Mouse (Mus musculus) embryonic stem cell, embryonic (primary cell): Measurements from ENCODE around the gene Ms4a10.

Source experiments
- CTCF ChIA-PET, 4 experiments: fragments of 300-600 bp in 2 of 4; fragments of 350-600 bp in 2 of 4; sonication (Branson Sonifier 250); formaldehyde crosslinking; loops; one replicate each; lab custom pipeline; 2022; ENCODE audit warnings: inconsistent platforms in 2 of 4; lab: Charles Lee
- POLR2A ChIA-PET, 4 experiments: fragments of 300-600 bp in 2 of 4; fragments of 350-600 bp in 2 of 4; sonication (Branson Sonifier 250); formaldehyde crosslinking; loops; one replicate each; lab custom pipeline; 2022; ENCODE audit warnings: antibody characterized with exemption in 4 of 4, inconsistent platforms in 1 of 4; lab: Charles Lee

Ms4a10 gene

DNA sequence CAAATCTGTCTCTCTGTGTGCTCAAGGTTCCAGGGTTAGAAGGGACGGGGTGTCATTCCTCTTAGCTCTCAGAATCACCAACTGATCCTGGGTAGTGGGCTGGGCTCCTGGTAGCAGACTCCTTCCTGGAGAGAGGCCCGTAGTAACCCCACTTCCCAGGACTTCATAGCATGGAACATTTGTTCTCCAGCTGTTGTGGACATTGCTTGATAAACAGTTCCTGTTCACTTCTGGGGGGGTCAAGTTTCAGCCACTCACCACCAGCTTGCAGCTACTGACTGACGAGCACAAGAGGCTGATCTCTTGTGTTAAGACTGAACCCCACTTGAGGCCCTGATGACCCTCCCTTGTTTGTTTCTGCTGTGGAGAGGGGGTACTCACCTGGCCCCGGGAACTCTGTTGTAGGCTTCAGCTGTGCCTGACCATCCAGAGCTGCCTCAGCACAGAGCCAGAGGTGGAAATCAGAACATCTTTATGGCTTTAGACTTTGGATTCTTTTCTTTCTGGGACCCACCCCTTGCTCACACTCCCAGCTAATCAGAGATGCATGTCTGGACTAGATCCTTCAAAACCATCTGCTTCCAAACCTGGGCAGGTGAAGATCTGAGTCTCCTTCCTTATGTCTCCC, at the start of gene Ms4a10:
TSS of gene Ms4a10 (minus strand) at position 433 of the 628 bp plus-strand sequence.
- POLR2A ChIA-PET, result interaction anchor here (0.5 to 4.7 kb wide), 13 partner anchors 8 to 991 kb away, joined by 3 to 31 read pairs (median 4); partner anchors contain the start of genes Ccdc86 (in 2 of the 4) and Prpf19 (in 1 of the 4)

DNA sequence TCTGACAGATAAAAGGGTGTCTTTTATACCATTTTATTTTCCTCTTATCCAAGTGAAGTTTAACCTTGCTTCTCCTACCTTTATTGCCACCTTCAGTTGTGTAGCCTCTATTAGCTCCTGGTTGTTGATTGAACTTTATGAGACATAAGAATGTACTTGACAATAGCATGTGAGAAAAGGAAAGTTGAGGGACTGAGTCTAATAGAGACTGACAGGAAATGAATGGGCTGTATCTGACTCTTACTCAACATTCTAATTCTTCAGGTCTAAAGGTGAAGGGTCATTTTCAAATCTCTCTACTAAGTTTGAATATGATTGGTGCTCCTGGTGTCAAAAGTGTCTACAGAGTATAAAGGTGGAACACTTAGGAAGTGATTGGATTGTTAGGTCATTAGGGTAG, 47.9 kb upstream of the Ms4a10 start:
- CTCF ChIA-PET, result interaction anchor here in 1 of 4 experiments (0.7 kb wide), 1 partner anchor 382 kb away, joined by 3 read pairs; no protein-coding TSS in a partner anchor

More for the DNA sequence above, at the start of gene Ms4a10:
- CTCF ChIA-PET, result interaction anchor here in 3 of 4 experiments (0.7 to 3.0 kb wide), 6 partner anchors 9 to 72 kb away, joined by 3 to 20 read pairs (median 4); partner anchors contain the start of gene Ptgdr2 (in 1 of the 3)

DNA sequence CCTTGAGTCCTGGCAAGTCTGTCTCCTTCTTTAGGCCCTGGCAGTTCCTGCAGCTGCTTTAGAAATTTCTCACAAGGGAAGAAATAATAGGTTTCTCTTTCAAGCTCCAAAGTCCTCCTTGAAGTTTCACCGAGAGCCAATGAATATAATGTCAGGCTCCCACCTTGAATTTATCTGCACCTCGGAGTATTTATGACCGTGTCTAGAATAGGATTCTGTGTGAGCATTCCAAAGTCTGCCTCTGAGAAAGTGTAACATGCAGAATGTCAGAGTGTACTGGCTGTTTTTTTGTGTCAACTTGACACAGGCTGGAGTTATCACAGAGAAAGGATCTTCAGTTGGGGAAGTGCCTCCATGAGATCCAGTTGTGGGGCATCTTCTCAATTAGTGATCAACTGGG, 43.4 kb upstream of the Ms4a10 start, which contains the start of gene Ms4a18:
TSS of gene Ms4a18 (minus strand) at position 141 of the 400 bp plus-strand sequence.
- ChIA-PET CTCF (no interaction called here), POLR2A (interaction anchor here in 2 of 4 experiments (0.5 to 0.6 kb wide), 2 partner anchors 801 to 1143 kb away, joined by 3 read pairs; partner anchors contain the start of gene Stx3 (in 1 of the 2))

More for the DNA sequence above, 47.9 kb upstream of the Ms4a10 start:
- POLR2A ChIA-PET, result no interaction called here

DNA sequence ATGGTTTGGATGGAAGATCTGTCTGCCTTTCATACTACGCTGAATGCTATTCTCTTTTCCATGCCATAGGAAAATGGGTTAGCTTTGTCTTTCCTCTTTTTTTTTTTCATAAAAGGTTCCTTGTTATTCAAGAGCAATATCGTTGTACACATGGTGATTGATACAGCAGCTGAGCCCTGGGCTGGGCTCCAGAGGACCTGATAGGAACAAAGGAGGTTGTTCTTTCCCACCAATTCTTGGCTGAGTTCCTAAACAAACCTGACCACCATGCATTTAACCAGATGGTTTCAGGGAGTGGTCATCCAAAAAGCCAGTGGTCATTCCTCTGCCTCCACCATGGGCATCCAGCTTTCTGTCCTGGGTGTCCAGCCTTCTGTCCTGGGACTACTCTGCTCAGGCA, 42.8 kb upstream of the Ms4a10 start:
- ChIA-PET POLR2A (interaction anchor here in 2 of 4 experiments (0.5 to 0.6 kb wide), 2 partner anchors 802 to 1142 kb away, joined by 3 read pairs; partner anchors contain the start of gene Stx3 (in 1 of the 2)), CTCF (no interaction called here)

- ChIA-PET POLR2A (no interaction called here), CTCF (interaction anchor here in 2 of 4 experiments (0.6 to 1.2 kb wide), 2 partner anchors 40 to 217 kb away, joined by 3 read pairs; no protein-coding TSS in a partner anchor)
Observed at GRCm38 (mm10) chr19:11015998-11016397, 41.5 kb upstream of the Ms4a10 start.

- CTCF ChIA-PET, result interaction anchor here in 1 of 4 experiments (1.2 kb wide), 1 partner anchor 39 kb away, joined by 3 read pairs; no protein-coding TSS in a partner anchor
- POLR2A ChIA-PET, result no interaction called here
Observed at GRCm38 (mm10) chr19:11015468-11015867, 41.0 kb upstream of the Ms4a10 start.

- CTCF ChIA-PET, result interaction anchor here in 3 of 4 experiments (0.6 to 1.0 kb wide), 4 partner anchors 14 to 316 kb away, joined by 3 to 4 read pairs (median 3); no protein-coding TSS in a partner anchor
- POLR2A ChIA-PET, result interaction anchor here in 1 of 4 experiments (0.9 kb wide), 1 partner anchor 10 kb away, joined by 3 read pairs; no protein-coding TSS in a partner anchor
Observed at GRCm38 (mm10) chr19:10993150-10993549, 18.7 kb upstream of the Ms4a10 start, which contains the start of gene Ms4a15. Gene Ms4a15, minus strand, starts transcription at chr19:10993250.

GRCm38 (mm10) chr19:10991911-10992310, 17.4 kb upstream of the Ms4a10 start:
- ChIA-PET CTCF (no interaction called here), POLR2A (interaction anchor here in 1 of 4 experiments (0.6 kb wide), 1 partner anchor 207 kb away, joined by 3 read pairs; no protein-coding TSS in a partner anchor)

- ChIA-PET CTCF (interaction anchor here in 1 of 4 experiments (0.6 kb wide), 2 partner anchors 9 to 541 kb away, joined by 3 read pairs; no protein-coding TSS in a partner anchor), POLR2A (no interaction called here)
Observed at GRCm38 (mm10) chr19:10990751-10991150, 16.3 kb upstream of the Ms4a10 start.

- ChIA-PET POLR2A (no interaction called here), CTCF (interaction anchor here in 2 of 4 experiments (1.4 to 1.9 kb wide), 2 partner anchors 9 to 13 kb away, joined by 4 to 7 read pairs; no protein-coding TSS in a partner anchor)
Observed at GRCm38 (mm10) chr19:10988563-10988962, 14.1 kb upstream of the Ms4a10 start.

- ChIA-PET CTCF (interaction anchor here in 1 of 4 experiments (0.6 to 1.5 kb wide), 3 partner anchors 10 to 50 kb away, joined by 3 to 4 read pairs (median 3); no protein-coding TSS in a partner anchor), POLR2A (interaction anchor here in 1 of 4 experiments (0.6 to 0.7 kb wide), 3 partner anchors 61 to 175 kb away, joined by 3 read pairs; no protein-coding TSS in a partner anchor)
Observed at GRCm38 (mm10) chr19:10985889-10986288, 11.4 kb upstream of the Ms4a10 start.

DNA sequence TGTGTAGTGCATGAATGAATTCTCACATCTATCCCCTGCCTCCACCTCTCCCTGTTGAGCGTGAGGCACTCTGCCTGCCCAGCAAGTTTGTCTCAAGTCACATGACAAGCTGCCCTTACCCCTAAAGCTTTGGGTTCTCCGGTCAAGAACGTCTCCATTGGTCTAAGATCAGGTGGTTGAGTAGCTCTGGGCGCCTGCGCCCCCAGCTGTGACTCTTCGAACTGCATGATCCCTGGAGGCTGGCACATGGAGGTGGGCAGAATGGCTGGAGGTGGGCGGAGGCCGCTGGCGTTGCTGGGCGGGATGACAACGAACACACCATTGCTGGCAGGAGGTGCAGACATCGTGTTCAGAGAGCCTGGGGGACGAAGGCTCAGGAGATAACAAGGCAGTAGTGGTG, 10.1 kb upstream of the Ms4a10 start:
- ChIA-PET POLR2A (interaction anchor here in 1 of 4 experiments (0.9 to 1.5 kb wide), 3 partner anchors 11 to 35 kb away, joined by 3 to 5 read pairs (median 4); no protein-coding TSS in a partner anchor), CTCF (interaction anchor here in 2 of 4 experiments (0.5 to 1.5 kb wide), 13 partner anchors 8 to 784 kb away, joined by 3 to 12 read pairs (median 3); partner anchors contain the start of gene Ms4a10 (in 1 of the 2))

DNA sequence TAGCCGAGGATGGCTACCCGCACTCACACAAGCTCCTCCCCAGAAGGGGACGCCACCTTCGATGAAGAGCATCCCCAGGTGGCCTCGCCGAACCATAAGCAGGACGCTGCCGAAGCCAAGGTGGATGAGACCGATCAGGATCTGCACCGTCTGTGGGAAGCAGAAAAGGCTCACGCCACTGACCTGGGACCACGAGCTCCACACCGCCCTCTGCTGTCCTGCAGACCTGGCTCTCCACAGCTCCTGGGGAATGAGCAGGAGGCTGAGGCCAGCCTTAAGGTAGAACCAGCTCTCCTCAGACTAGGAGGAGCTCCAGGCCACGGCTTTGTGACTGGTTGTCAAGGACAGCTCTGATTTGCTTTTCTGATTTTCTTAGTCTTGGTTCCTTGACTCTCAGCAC, 8.7 kb upstream of the Ms4a10 start:
- POLR2A ChIA-PET, result interaction anchor here in 3 of 4 experiments (0.6 to 2.2 kb wide), 11 partner anchors 9 to 292 kb away, joined by 3 to 13 read pairs (median 3); partner anchors contain the start of genes Ccdc86 (in 3 of the 3), Ms4a10 (in 1 of the 3), Ms4a15 (in 1 of the 3) and Prpf19 (in 1 of the 3)
- CTCF ChIA-PET, result interaction anchor here (0.6 to 2.1 kb wide), 26 partner anchors 10 to 1019 kb away, joined by 3 to 20 read pairs (median 4); partner anchors contain the start of genes Ms4a10 (in 1 of the 4), Ptgdr2 (in 1 of the 4) and Tmem109 (in 1 of the 4)

DNA sequence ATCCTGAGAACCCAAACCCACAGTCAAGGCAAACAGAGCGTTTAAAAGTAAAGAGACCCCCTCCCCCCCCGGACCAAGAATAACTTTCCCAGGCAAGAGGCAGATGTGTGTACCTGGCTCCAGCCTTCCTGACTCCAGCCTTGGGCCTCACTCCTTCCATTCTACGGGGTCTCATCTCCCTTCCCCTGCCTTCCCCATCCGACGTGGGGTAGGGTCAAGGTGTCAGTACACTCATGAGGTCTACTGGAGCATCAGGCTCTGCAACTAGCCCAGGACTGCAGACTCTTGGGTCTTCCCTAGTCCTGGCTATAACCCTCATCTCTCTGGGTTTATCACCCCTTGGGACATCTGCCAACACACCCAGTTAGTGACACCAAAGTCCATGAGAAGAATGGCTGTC, 5.7 kb upstream of the Ms4a10 start:
- ChIA-PET CTCF (interaction anchor here (0.5 to 2.5 kb wide), 68 partner anchors 8 to 1050 kb away, joined by 3 to 24 read pairs (median 4); partner anchors contain the start of genes Ptgdr2 (in 3 of the 4), Ms4a15 (in 2 of the 4), Ddb1 (in 1 of the 4) and Lrrc10b (in 1 of the 4)), POLR2A (interaction anchor here in 2 of 4 experiments (0.5 to 1.6 kb wide), 8 partner anchors 35 to 403 kb away, joined by 3 to 5 read pairs (median 3); partner anchors contain the start of genes Cyb561a3 (in 1 of the 2) and Tmem138 (in 1 of the 2))

DNA sequence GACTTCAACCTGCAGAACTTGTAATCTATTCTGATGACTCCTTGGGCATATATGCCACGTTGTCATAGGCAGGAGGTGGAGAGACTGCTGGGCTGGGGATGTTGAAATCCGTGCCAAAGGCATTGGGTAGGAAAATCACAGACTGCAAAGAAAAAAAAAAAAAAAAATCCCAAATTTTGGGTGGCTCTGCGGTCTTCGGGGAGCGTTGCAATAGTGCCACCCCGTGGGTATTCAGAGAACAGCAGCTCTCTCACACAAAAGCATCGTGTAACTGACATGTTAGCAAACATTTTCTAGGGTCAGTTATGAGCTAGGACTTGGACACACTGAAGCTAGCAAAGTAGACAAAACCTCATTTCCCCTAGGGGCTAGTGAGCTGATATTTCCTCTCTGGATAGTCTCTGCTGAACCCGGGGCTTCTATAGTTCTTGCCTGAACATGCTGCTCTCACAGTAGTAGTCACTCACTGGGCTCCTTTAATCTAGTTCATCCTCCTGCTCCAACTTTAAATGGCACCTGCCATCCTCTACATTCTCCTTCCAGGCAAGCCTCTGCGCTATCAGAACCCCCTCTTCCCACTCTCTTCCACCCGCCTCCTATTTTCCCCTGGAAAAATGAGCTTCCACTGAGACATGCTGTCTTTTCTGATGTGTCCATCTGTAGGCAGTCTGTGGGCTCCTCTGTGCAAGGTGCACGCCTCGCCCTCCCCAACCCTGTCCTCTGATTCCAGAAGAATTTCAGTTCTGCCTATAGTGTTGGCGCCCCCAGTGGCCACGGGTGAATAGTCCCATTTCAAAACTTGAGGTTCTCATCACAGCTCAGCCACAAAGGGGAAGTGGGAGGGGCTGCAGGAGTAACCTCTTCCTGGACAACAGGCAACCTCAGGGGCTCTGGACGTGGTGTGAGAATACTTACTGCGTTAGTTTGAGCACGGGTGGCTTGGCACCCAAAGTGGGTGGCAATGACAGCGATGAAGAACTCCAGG, 5.0 kb upstream of the Ms4a10 start:
- ChIA-PET POLR2A (interaction anchor here in 3 of 4 experiments (0.5 to 1.6 kb wide), 26 partner anchors 14 to 799 kb away, joined by 3 to 7 read pairs (median 3); partner anchors contain the start of genes Prpf19 (in 2 of the 3), Ccdc86 (in 1 of the 3), Cyb561a3 (in 1 of the 3) and Ptgdr2 (in 1 of the 3)), CTCF (interaction anchor here (0.5 to 2.5 kb wide), 132 partner anchors 9 to 1049 kb away, joined by 3 to 24 read pairs (median 4); partner anchors contain the start of genes Ptgdr2 (in 4 of the 4), Ccdc86 (in 3 of the 4), Ms4a15 (in 2 of the 4) and Ddb1 (in 1 of the 4))

- CTCF ChIA-PET, result interaction anchor here (0.5 to 2.3 kb wide), 29 partner anchors 8 to 401 kb away, joined by 3 to 13 read pairs (median 4); partner anchors contain the start of genes Ccdc86 (in 1 of the 4), Prpf19 (in 1 of the 4) and Ptgdr2 (in 1 of the 4)
- POLR2A ChIA-PET, result interaction anchor here in 2 of 4 experiments (0.6 to 2.1 kb wide), 12 partner anchors 11 to 370 kb away, joined by 3 to 7 read pairs (median 3); partner anchors contain the start of genes Ccdc86 (in 2 of the 2), Prpf19 (in 1 of the 2) and Vps37c (in 1 of the 2)
Observed at GRCm38 (mm10) chr19:10976318-10976717, 1.8 kb upstream of the Ms4a10 start.
